Comparison of ENCODE assay signal across 14 mouse cellular contexts in the genomic region with DNA sequence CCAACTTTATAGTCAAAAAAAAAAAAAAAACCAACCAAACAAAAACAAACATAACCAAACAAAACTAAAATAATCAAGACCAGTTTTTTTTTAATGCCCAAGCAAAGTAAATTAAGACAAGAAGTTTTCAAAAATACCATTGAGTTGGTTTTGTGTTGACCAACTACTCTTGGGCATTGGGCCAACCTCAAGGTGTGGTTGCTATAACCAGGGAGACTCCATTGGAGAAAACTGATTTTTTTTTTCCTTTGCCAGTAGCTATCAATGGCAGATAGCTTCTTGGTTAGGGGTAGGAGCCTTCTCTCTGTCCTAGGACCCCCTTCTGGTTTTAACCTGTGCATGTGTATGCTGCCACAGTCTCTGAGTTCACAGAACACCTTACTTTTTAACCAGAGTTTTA.
DNase-seq lines count a peak whose midpoint lies in the region; ATAC-seq and TF ChIP-seq lines count a peak whose summit lies in the region.
"Had no signal": no experiment of that assay in that cellular context is flagged by ENCODE, and none has a peak within 500 bp of the region (broad histone marks: within the 10 kb centered on the region; RNA-seq: fewer than 3 reads in every experiment).

No protein-coding gene starts in this region.

- no peak overlapping the region for H3K4me3 ChIP-seq in layer of hippocampus, adult 2 months
- no peak overlapping the region for H3K4me3 ChIP-seq in cortical plate, adult 2 months (ENCODE audit: insufficient read depth, low read length)
- H3K4me3 ChIP-seq: embryonic facial prominence, embryonic 10.5 days; embryonic facial prominence, embryonic 12.5 days; forebrain, embryonic 13.5 days; forebrain, embryonic 15.5 days had no signal

- ATAC-seq in cerebellum, adult (ENCODE audit: insufficient number of reproducible peaks, low FRiP score, low TSS enrichment), result no peak; the same call in 1 of the 2 replicates
- ATAC-seq: forebrain, embryonic 13.5 days; forebrain, embryonic 15.5 days; forebrain, postnatal 0 days had no signal

- TF ChIP-seq CTCF in layer of hippocampus, adult 2 months (conservative IDR thresholded peaks at IDR 0.05), result no peak
- no peak for TF ChIP-seq CTCF in cortical plate, adult 2 months (IDR thresholded peaks at IDR 0.05; ENCODE audit: extremely low read depth, insufficient read depth, low read length)

- H3K27ac ChIP-seq in layer of hippocampus, adult 2 months, result peak overlapping the region; percentile 83
- H3K27ac ChIP-seq in cortical plate, adult 2 months (ENCODE audit: insufficient read depth, low read length), result peak overlapping the region; percentile 1; the same call in 1 of the 2 replicates
- H3K27ac ChIP-seq: embryonic facial prominence, embryonic 10.5 days; embryonic facial prominence, embryonic 12.5 days; forebrain, embryonic 13.5 days; forebrain, embryonic 15.5 days had no signal

- peaks cover 17% of the 10 kb centered on the region for H3K4me1 ChIP-seq in cortical plate, adult 2 months (ENCODE audit: control insufficient read depth, insufficient read depth, low read length)

- DNase-seq in cerebellum, adult 8-10 months, result peak; percentile 33
- no peak for DNase-seq in layer of hippocampus, adult 2 months (ENCODE audit: low spot score in 2 of 2)
- no peak for DNase-seq in layer of hippocampus, adult 18-20 months (ENCODE audit: low spot score in 2 of 2)
- no peak for DNase-seq in spleen, postnatal 4 days (ENCODE audit: low spot score in 2 of 2)
- DNase-seq: adrenal gland, adult 2 months; adrenal gland, postnatal 10 days; adrenal gland, postnatal 25 days had no signal

- TF ChIP-seq POLR2A in cortical plate, adult 2 months (IDR thresholded peaks at IDR 0.05; ENCODE audit: extremely low read depth, insufficient read depth, low read length), result no peak
